Mouse (Mus musculus) limb, embryonic 12.5 days (tissue): ENCODE data around the gene Gypa. TPM values are rescaled to one million over a fixed set of nuclear protein-coding genes. Genes with fewer than 3 reads are reported as not detected.

Source experiments
- ATAC-seq: fragments of 200-750 bp; cut with Nextera tagmentation; 2 replicates; pipeline ENCODE4 v1.8.0; 2017; ENCODE audit warnings: low read depth, moderate TSS enrichment; ENCODE audit not compliant: insufficient number of reproducible peaks, insufficient read depth, low FRiP score, low TSS enrichment
- H3K27ac ChIP-seq: fragments of 300-500 bp; sonication (generic); 2 replicates; pipeline ENCODE4 v1.5.1; 2016; ENCODE audit warnings: mild to moderate bottlenecking, moderate library complexity
- H3K27me3 ChIP-seq: fragments of 300-500 bp; sonication (generic); 2 replicates; pipeline ENCODE4 v1.6.1; 2016; ENCODE audit warnings: mild to moderate bottlenecking, moderate library complexity
- H3K36me3 ChIP-seq: fragments of 300-500 bp; sonication (generic); 2 replicates; pipeline ENCODE4 v1.6.1; 2016; ENCODE audit warnings: mild to moderate bottlenecking, moderate library complexity
- H3K4me1 ChIP-seq: fragments of 300-500 bp; sonication (generic); replicated peaks from 2 replicates; pipeline ENCODE4 v1.6.1; 2016
- H3K4me2 ChIP-seq: fragments of 300-500 bp; sonication (generic); 2 replicates; pipeline ENCODE4 v1.6.1; 2016; ENCODE audit warnings: mild to moderate bottlenecking, moderate library complexity
- H3K4me3 ChIP-seq: fragments of 300-500 bp; sonication (generic); replicated peaks from 2 replicates; pipeline ENCODE4 v1.5.1; 2016; ENCODE audit warnings: mild to moderate bottlenecking
- H3K9ac ChIP-seq: fragments of 300-500 bp; sonication (generic); replicated peaks from 2 replicates; pipeline ENCODE4 v1.6.1; 2016; ENCODE audit warnings: mild to moderate bottlenecking, moderate library complexity
- H3K9me3 ChIP-seq: fragments of 300-500 bp; sonication (generic); 2 replicates; pipeline ENCODE4 v1.6.1; 2016; ENCODE audit warnings: mild to moderate bottlenecking, moderate library complexity
- WGBS: fragments of 180-500 bp; shearing (Covaris S2); methylation state at CpG from one replicate; pipeline ENCODE4 v1.1.7; 2016; 5-methylcytosine and 5-hydroxymethylcytosine counted together
- polyA plus RNA-seq: library from polyadenylated mRNA; unstranded; fragments of >200 nt; fragmentation: Nextera tagmentation; extraction: Ambion mirVana; gene quantifications from 2 replicates; pipeline ENCODE4 v1.2.1, GENCODE M21; 2016

Gene Gypa
- polyA plus RNA-seq, 1 experiment from 2014 or later, result 4.9 TPM

GRCm38 (mm10) chr8:80491562-80491961 lies 2.0 kb upstream of the Gypa start:
- ATAC-seq, result no peak
- Histone ChIP-seq H3K36me3 (no peaks in the 10 kb centered on the region), H3K4me2 (no peak overlapping the region), H3K27me3 (no peaks in the 10 kb centered on the region), H3K9me3 (no peaks in the 10 kb centered on the region), H3K4me1 (peaks cover 4% of the 10 kb centered on the region; the same call in 1 of the 2 replicates), H3K4me3 (no peak overlapping the region), H3K9ac (no peak overlapping the region), H3K27ac (no peak overlapping the region)
- WGBS, result 43% methylated on average over 1 of the region's 1 CpGs

- H3K27me3 ChIP-seq, result no peaks in the 10 kb centered on the region
- peak overlapping the region; percentile 53 for H3K4me3 ChIP-seq
- H3K36me3 ChIP-seq, result no peaks in the 10 kb centered on the region
- ATAC-seq, result peak; percentile 52; the same call in 1 of the 2 replicates
- WGBS, result under 1% methylated on average over 16 of the region's 16 CpGs
- H3K27ac ChIP-seq, result no peak overlapping the region
- H3K9me3 ChIP-seq, result no peaks in the 10 kb centered on the region
- H3K9ac ChIP-seq, result peak overlapping the region; percentile 50
- peaks cover 4% of the 10 kb centered on the region; the same call in 1 of the 2 replicates for H3K4me1 ChIP-seq
- H3K4me2 ChIP-seq, result peak overlapping the region; percentile 64
Observed at GRCm38 (mm10) chr8:80492987-80493441, 567 bp upstream of the Gypa start.

- Histone ChIP-seq H3K27ac (no peak overlapping the region), H3K9ac (no peak overlapping the region), H3K4me2 (no peak overlapping the region; the same call in 1 of the 2 replicates), H3K4me1 (peaks cover 4% of the 10 kb centered on the region; the same call in 1 of the 2 replicates), H3K36me3 (no peaks in the 10 kb centered on the region), H3K4me3 (no peak overlapping the region), H3K27me3 (no peaks in the 10 kb centered on the region), H3K9me3 (no peaks in the 10 kb centered on the region)
- 89% methylated on average over 2 of the region's 2 CpGs for WGBS
- no peak for ATAC-seq
Observed at GRCm38 (mm10) chr8:80494346-80494660, 722 bp downstream of the Gypa start.

GRCm38 (mm10) chr8:80494819-80495218 lies 1.2 kb downstream of the Gypa start:
- 77% methylated on average over 5 of the region's 5 CpGs for WGBS
- H3K9me3 ChIP-seq, result no peaks in the 10 kb centered on the region
- no peaks in the 10 kb centered on the region for H3K27me3 ChIP-seq
- H3K36me3 ChIP-seq, result no peaks in the 10 kb centered on the region
- no peak for ATAC-seq
- peaks cover 4% of the 10 kb centered on the region; the same call in 1 of the 2 replicates for H3K4me1 ChIP-seq
- H3K27ac ChIP-seq, result no peak overlapping the region
- H3K4me3 ChIP-seq, result no peak overlapping the region
- no peak overlapping the region for H3K4me2 ChIP-seq
- no peak overlapping the region for H3K9ac ChIP-seq

GRCm38 (mm10) chr8:80495527-80495926 lies 1.9 kb downstream of the Gypa start:
- Histone ChIP-seq H3K4me3 (no peak overlapping the region), H3K27me3 (no peaks in the 10 kb centered on the region), H3K4me1 (peaks cover 4% of the 10 kb centered on the region; the same call in 1 of the 2 replicates), H3K9me3 (no peaks in the 10 kb centered on the region), H3K27ac (no peak overlapping the region), H3K4me2 (no peak overlapping the region), H3K9ac (no peak overlapping the region), H3K36me3 (no peaks in the 10 kb centered on the region)
- 91% methylated on average over 6 of the region's 6 CpGs for WGBS
- ATAC-seq, result no peak

- H3K9ac ChIP-seq, result no peak overlapping the region
- no peaks in the 10 kb centered on the region for H3K36me3 ChIP-seq
- H3K27me3 ChIP-seq, result no peaks in the 10 kb centered on the region
- WGBS, result 66% methylated on average over 4 of the region's 4 CpGs
- H3K27ac ChIP-seq, result no peak overlapping the region
- H3K4me2 ChIP-seq, result no peak overlapping the region
- H3K9me3 ChIP-seq, result no peaks in the 10 kb centered on the region
- peaks cover 4% of the 10 kb centered on the region; the same call in 1 of the 2 replicates for H3K4me1 ChIP-seq
- H3K4me3 ChIP-seq, result no peak overlapping the region
- no peak for ATAC-seq
Observed at GRCm38 (mm10) chr8:80497323-80497722, 3.7 kb downstream of the Gypa start.

GRCm38 (mm10) chr8:80500244-80500643 lies 6.7 kb downstream of the Gypa start:
- ATAC-seq, result no peak
- H3K9ac ChIP-seq, result no peak overlapping the region
- no peaks in the 10 kb centered on the region for H3K9me3 ChIP-seq
- H3K4me2 ChIP-seq, result no peak overlapping the region
- WGBS, result 82% methylated on average over 2 of the region's 2 CpGs
- no peaks in the 10 kb centered on the region for H3K4me1 ChIP-seq
- no peaks in the 10 kb centered on the region for H3K27me3 ChIP-seq
- H3K4me3 ChIP-seq, result no peak overlapping the region
- H3K36me3 ChIP-seq, result no peaks in the 10 kb centered on the region
- no peak overlapping the region for H3K27ac ChIP-seq

GRCm38 (mm10) chr8:80500773-80501172 lies 7.2 kb downstream of the Gypa start:
- Histone ChIP-seq H3K4me2 (no peak overlapping the region), H3K9ac (no peak overlapping the region), H3K9me3 (no peaks in the 10 kb centered on the region), H3K4me3 (no peak overlapping the region), H3K36me3 (no peaks in the 10 kb centered on the region), H3K4me1 (no peaks in the 10 kb centered on the region), H3K27ac (no peak overlapping the region), H3K27me3 (no peaks in the 10 kb centered on the region)
- WGBS, result 84% methylated on average over 3 of the region's 3 CpGs
- no peak for ATAC-seq

- ATAC-seq, result no peak
- Histone ChIP-seq H3K27ac (no peak overlapping the region), H3K27me3 (no peaks in the 10 kb centered on the region), H3K4me2 (no peak overlapping the region), H3K36me3 (no peaks in the 10 kb centered on the region), H3K9me3 (no peaks in the 10 kb centered on the region), H3K4me3 (no peak overlapping the region), H3K4me1 (no peaks in the 10 kb centered on the region), H3K9ac (no peak overlapping the region)
- WGBS, result 66% methylated on average over 6 of the region's 6 CpGs
Observed at GRCm38 (mm10) chr8:80501283-80501682, 7.7 kb downstream of the Gypa start.

- Histone ChIP-seq H3K27me3 (no peaks in the 10 kb centered on the region), H3K27ac (no peak overlapping the region), H3K9me3 (no peaks in the 10 kb centered on the region)
Observed at GRCm38 (mm10) chr8:80526382-80527355, 33.1 kb downstream of the Gypa start.

GRCm38 (mm10) chr8:80541836-80542235 lies 48.3 kb downstream of the Gypa start:
- no peaks in the 10 kb centered on the region for H3K36me3 ChIP-seq
- H3K27ac ChIP-seq, result no peak overlapping the region
- WGBS, result 86% methylated on average over 3 of the region's 3 CpGs
- no peak overlapping the region for H3K4me2 ChIP-seq
- no peak overlapping the region for H3K4me3 ChIP-seq
- H3K27me3 ChIP-seq, result no peaks in the 10 kb centered on the region
- H3K9ac ChIP-seq, result no peak overlapping the region
- no peaks in the 10 kb centered on the region for H3K4me1 ChIP-seq
- peaks cover 6% of the 10 kb centered on the region; the same call in 1 of the 2 replicates for H3K9me3 ChIP-seq
- ATAC-seq, result no peak

More at GRCm38 (mm10) chr8:80526382-80527355, 33.1 kb downstream of the Gypa start:
- H3K9ac ChIP-seq, result no peak overlapping the region
- no peak for ATAC-seq
- no peaks in the 10 kb centered on the region for H3K4me1 ChIP-seq
- WGBS, result 83% methylated on average over 5 of the region's 5 CpGs
- no peak overlapping the region for H3K4me3 ChIP-seq
- H3K36me3 ChIP-seq, result no peaks in the 10 kb centered on the region
- no peak overlapping the region for H3K4me2 ChIP-seq
